In genomic region chr6:77462737-77463136, GRCm38 (mm10) we compare ENCODE assay signal across 14 mouse cellular contexts.
DNase-seq lines count a peak whose midpoint lies in the region; ATAC-seq lines count a peak whose summit lies in the region.
"Had no signal": no experiment of that assay in that cellular context is flagged by ENCODE, and none has a peak within 500 bp of the region (broad histone marks: within the 10 kb centered on the region; RNA-seq: fewer than 3 reads in every experiment).

No protein-coding gene starts in this region.

- ATAC-seq in limb, embryonic 13.5 days (ENCODE audit: low FRiP score, low read depth), result peak; percentile 61; the same call in 1 of the 2 replicates
- ATAC-seq: liver, postnatal 0 days had no signal

- no peaks in the 10 kb centered on the region for H3K27me3 ChIP-seq in heart, embryonic 10.5 days (ENCODE audit: insufficient read depth, poor library complexity, severe bottlenecking)
- no peaks in the 10 kb centered on the region for H3K27me3 ChIP-seq in limb, embryonic 13.5 days
- H3K27me3 ChIP-seq in limb, embryonic 10.5 days (ENCODE audit: low read depth, poor library complexity, severe bottlenecking), result no peaks in the 10 kb centered on the region
- H3K27me3 ChIP-seq: heart, embryonic 15.5 days; stomach, embryonic 15.5 days had no signal

- H3K4me3 ChIP-seq in heart, embryonic 10.5 days, result no peak overlapping the region
- H3K4me3 ChIP-seq in limb, embryonic 13.5 days, result no peak overlapping the region
- no peak overlapping the region for H3K4me3 ChIP-seq in limb, embryonic 10.5 days
- H3K4me3 ChIP-seq: heart, embryonic 15.5 days; midbrain, embryonic 10.5 days; stomach, embryonic 15.5 days had no signal

- 66% methylated on average over 1 of the region's 1 CpGs for WGBS in heart, embryonic 10.5 days
- 15% methylated on average over 1 of the region's 1 CpGs for WGBS in limb, embryonic 13.5 days
- WGBS in limb, embryonic 10.5 days, result 35% methylated on average over 1 of the region's 1 CpGs

- no peaks in the 10 kb centered on the region for H3K4me1 ChIP-seq in heart, embryonic 10.5 days
- H3K4me1 ChIP-seq in limb, embryonic 13.5 days, result no peaks in the 10 kb centered on the region
- H3K4me1 ChIP-seq in limb, embryonic 10.5 days, result 0 out of 2 replicates have a peak, but pooled peaks cover 3% of the 10 kb centered on the region
- H3K4me1 ChIP-seq: heart, embryonic 15.5 days; midbrain, embryonic 10.5 days; stomach, embryonic 15.5 days had no signal

- no peaks in the 10 kb centered on the region for H3K36me3 ChIP-seq in heart, embryonic 10.5 days
- no peaks in the 10 kb centered on the region for H3K36me3 ChIP-seq in limb, embryonic 13.5 days
- H3K36me3 ChIP-seq in limb, embryonic 10.5 days, result no peaks in the 10 kb centered on the region
- H3K36me3 ChIP-seq: heart, embryonic 15.5 days; midbrain, embryonic 10.5 days; stomach, embryonic 15.5 days had no signal

- DNase-seq in heart, adult 18-20 months, result peak; percentile 20 to 28
- no peak for DNase-seq in heart, embryonic 10.5 days (ENCODE audit: low spot score)
- no peak for DNase-seq in limb, embryonic 10.5 days (ENCODE audit: low spot score)
- DNase-seq in adrenal gland, postnatal 25 days, result peak; percentile 2
- peak; percentile 3 to 16 for DNase-seq in kidney, postnatal 36 days
- DNase-seq in gastrocnemius, postnatal 4 days (ENCODE audit: low spot score in 2 of 2), result no peak
- DNase-seq: cerebellum, adult 18-20 months; gastrocnemius, postnatal 10 days; liver, postnatal 0 days; thymus, postnatal 25 days had no signal

- H3K9me3 ChIP-seq in heart, embryonic 10.5 days, result no peaks in the 10 kb centered on the region
- no peaks in the 10 kb centered on the region for H3K9me3 ChIP-seq in limb, embryonic 13.5 days
- no peaks in the 10 kb centered on the region for H3K9me3 ChIP-seq in limb, embryonic 10.5 days (replicated peaks)
- H3K9me3 ChIP-seq: heart, embryonic 15.5 days; midbrain, embryonic 10.5 days; stomach, embryonic 15.5 days had no signal

- no peak overlapping the region for H3K27ac ChIP-seq in heart, embryonic 10.5 days
- no peak overlapping the region for H3K27ac ChIP-seq in limb, embryonic 13.5 days
- no peak overlapping the region for H3K27ac ChIP-seq in limb, embryonic 10.5 days
- H3K27ac ChIP-seq: heart, embryonic 15.5 days; midbrain, embryonic 10.5 days; stomach, embryonic 15.5 days had no signal

- no peak overlapping the region for H3K4me2 ChIP-seq in limb, embryonic 13.5 days (replicated peaks)
- H3K4me2 ChIP-seq: heart, embryonic 15.5 days; stomach, embryonic 15.5 days had no signal

- H3K9ac ChIP-seq in limb, embryonic 13.5 days, result no peak overlapping the region
- H3K9ac ChIP-seq: heart, embryonic 15.5 days; liver, postnatal 0 days; stomach, embryonic 15.5 days had no signal

Comparison
In these comparisons a context has a peak if more than half of its experiments do, and no peak if none do; other contexts are left out.
1. DNase-seq: peak in heart, adult 18-20 months (2 of 2), adrenal gland, postnatal 25 days (single experiment) and kidney, postnatal 36 days (2 of 2); none in heart, embryonic 10.5 days (single experiment), limb, embryonic 10.5 days (single experiment) and gastrocnemius, postnatal 4 days (0 of 2).